Mouse (Mus musculus) stomach, embryonic 14.5 days (tissue): ENCODE results near the gene Ptpdc1. TPM values are rescaled to one million over a fixed set of nuclear protein-coding genes. Genes with fewer than 3 reads are reported as not detected.

Experiments used
- ATAC-seq: fragments of 200-750 bp; cut with Nextera tagmentation; 2 replicates; pipeline ENCODE4 v1.8.0; 2017; ENCODE audit warnings: low read depth, moderate TSS enrichment; ENCODE audit not compliant: insufficient number of reproducible peaks, insufficient read depth, low FRiP score
- H3K27ac ChIP-seq: fragments of 300-500 bp; sonication (generic); 2 replicates; pipeline ENCODE4 v1.5.1; 2014; ENCODE audit warnings: mild to moderate bottlenecking, low read length, moderate library complexity, mixed read lengths
- H3K27me3 ChIP-seq: fragments of 300-500 bp; sonication (generic); 2 replicates; pipeline ENCODE4 v1.6.1; 2014; ENCODE audit warnings: low read length, control low read depth, mixed read lengths; ENCODE audit not compliant: control insufficient read depth, insufficient read depth
- H3K36me3 ChIP-seq: fragments of 300-500 bp; sonication (generic); 2 replicates; pipeline ENCODE4 v1.6.1; 2014; ENCODE audit warnings: mild to moderate bottlenecking, control low read depth, low read length, moderate library complexity, mixed read lengths; ENCODE audit not compliant: control insufficient read depth, insufficient read depth
- H3K4me1 ChIP-seq: fragments of 300-500 bp; sonication (generic); 2 replicates; pipeline ENCODE4 v1.6.1; 2014; ENCODE audit warnings: low read length, control low read depth, mixed read lengths; ENCODE audit not compliant: control insufficient read depth, insufficient read depth
- H3K4me2 ChIP-seq: fragments of 300-500 bp; sonication (generic); replicated peaks from 2 replicates; pipeline ENCODE4 v1.6.1; 2014; ENCODE audit warnings: low read depth, low read length, control low read depth
- H3K4me3 ChIP-seq: fragments of 300-500 bp; sonication (generic); 2 replicates; pipeline ENCODE4 v1.5.1; 2014; ENCODE audit warnings: low read depth, low read length, control low read depth
- H3K9ac ChIP-seq: fragments of 300-500 bp; sonication (generic); replicated peaks from 2 replicates; pipeline ENCODE4 v1.6.1; 2014; ENCODE audit warnings: low read depth, mild to moderate bottlenecking, control low read depth, low read length, moderate library complexity, mixed read lengths
- H3K9me3 ChIP-seq: fragments of 300-500 bp; sonication (generic); 2 replicates; pipeline ENCODE4 v1.6.1; 2016; ENCODE audit warnings: low read depth, low read length, control low read depth; ENCODE audit not compliant: control insufficient read depth
- WGBS: fragments of 180-500 bp; shearing (Covaris S2); extraction: QIAGEN DNeasy Blood & Tissue Kit; methylation state at CpG from one replicate; pipeline ENCODE4 v1.1.7; 2014; 5-methylcytosine and 5-hydroxymethylcytosine counted together
- polyA plus RNA-seq: library from polyadenylated mRNA; unstranded; fragments of >200 nt; fragmentation: Nextera tagmentation; extraction: Ambion mirVana; gene quantifications from 2 replicates; pipeline ENCODE4 v1.2.1, GENCODE M21; 2014

The Ptpdc1 gene
- polyA plus RNA-seq, 1 experiment from 2014 or later: 15.1 TPM

DNA sequence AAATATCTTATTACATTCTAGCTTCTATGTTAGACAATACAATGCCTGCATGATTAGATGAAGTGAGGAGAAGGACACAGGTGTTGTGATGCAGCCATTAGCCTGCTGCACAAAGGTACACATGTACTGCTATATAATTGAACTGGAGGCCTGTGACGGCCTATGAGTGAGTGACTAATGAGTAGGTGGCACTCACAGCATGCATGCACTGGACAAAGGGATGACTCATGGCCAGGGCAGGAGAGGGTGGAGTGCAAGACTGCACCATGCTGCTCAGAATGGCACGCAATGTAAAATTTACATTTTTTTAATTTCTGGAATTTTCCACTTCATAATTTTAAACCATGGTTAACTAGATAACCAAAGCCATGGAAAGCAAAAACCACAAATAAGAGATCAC, 10.9 kb downstream of the Ptpdc1 start:
- H3K27ac ChIP-seq: no peak overlapping the region
- no peaks in the 10 kb centered on the region for H3K36me3 ChIP-seq
- no peaks in the 10 kb centered on the region for H3K4me1 ChIP-seq
- H3K4me2 ChIP-seq: no peak overlapping the region
- H3K27me3 ChIP-seq: no peaks in the 10 kb centered on the region
- WGBS: 93% methylated on average over 2 of the region's 2 CpGs
- no peak overlapping the region for H3K4me3 ChIP-seq
- H3K9me3 ChIP-seq: peaks cover 11% of the 10 kb centered on the region; the same call in 1 of the 2 replicates
- H3K9ac ChIP-seq: no peak overlapping the region
- no peak for ATAC-seq

DNA sequence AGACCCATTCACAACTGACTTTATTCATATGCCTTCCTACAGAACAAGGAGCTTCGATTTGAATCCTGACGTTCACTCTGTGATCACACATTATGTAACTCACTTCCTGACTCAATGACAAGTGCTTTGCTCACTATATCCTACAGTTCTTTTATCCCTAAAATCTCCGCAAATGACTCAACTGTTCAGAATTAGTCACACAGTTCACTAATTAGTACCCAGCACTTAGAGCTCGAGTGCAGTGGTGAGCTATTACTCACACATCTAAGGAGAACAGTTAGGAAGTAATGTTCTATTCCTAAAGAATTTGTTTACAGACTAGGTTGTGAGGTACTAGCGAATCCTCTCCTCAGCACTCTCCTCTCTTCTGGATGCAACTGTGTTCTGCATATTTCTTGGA, 16.4 kb downstream of the Ptpdc1 start:
- WGBS: 69% methylated on average over 5 of the region's 5 CpGs
- ATAC-seq: no peak
- no peak overlapping the region for H3K27ac ChIP-seq
- H3K9ac ChIP-seq: no peak overlapping the region
- H3K4me3 ChIP-seq: no peak overlapping the region
- H3K4me1 ChIP-seq: no peaks in the 10 kb centered on the region
- H3K9me3 ChIP-seq: no peaks in the 10 kb centered on the region; the same call in 1 of the 2 replicates
- no peak overlapping the region for H3K4me2 ChIP-seq
- H3K27me3 ChIP-seq: no peaks in the 10 kb centered on the region
- no peaks in the 10 kb centered on the region for H3K36me3 ChIP-seq

DNA sequence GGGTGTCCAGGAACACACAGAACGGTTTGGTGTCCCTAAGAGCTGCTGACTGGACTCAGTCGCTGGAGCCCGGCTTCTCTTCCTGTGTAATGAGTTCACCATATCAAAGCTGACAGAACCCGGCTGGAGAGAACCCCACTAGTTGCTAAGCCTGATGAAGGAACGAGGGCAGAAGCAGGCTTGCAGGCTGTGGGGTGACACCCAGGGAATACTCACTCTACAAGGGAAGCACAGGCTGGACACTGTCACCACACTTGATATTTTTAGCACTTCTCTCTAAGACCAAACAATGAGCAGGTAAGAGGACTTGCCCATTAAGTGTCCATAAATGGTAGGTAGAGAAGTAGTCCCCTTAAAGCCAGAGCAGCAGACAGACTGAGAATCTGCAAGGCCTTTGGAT, 20.9 kb downstream of the Ptpdc1 start:
- H3K4me3 ChIP-seq: no peak overlapping the region
- ATAC-seq: no peak
- H3K4me2 ChIP-seq: no peak overlapping the region
- 81% methylated on average over 5 of the region's 5 CpGs for WGBS
- no peaks in the 10 kb centered on the region for H3K27me3 ChIP-seq
- H3K4me1 ChIP-seq: no peaks in the 10 kb centered on the region
- H3K27ac ChIP-seq: no peak overlapping the region
- no peaks in the 10 kb centered on the region for H3K36me3 ChIP-seq
- H3K9ac ChIP-seq: no peak overlapping the region
- no peaks in the 10 kb centered on the region; the same call in 1 of the 2 replicates for H3K9me3 ChIP-seq

DNA sequence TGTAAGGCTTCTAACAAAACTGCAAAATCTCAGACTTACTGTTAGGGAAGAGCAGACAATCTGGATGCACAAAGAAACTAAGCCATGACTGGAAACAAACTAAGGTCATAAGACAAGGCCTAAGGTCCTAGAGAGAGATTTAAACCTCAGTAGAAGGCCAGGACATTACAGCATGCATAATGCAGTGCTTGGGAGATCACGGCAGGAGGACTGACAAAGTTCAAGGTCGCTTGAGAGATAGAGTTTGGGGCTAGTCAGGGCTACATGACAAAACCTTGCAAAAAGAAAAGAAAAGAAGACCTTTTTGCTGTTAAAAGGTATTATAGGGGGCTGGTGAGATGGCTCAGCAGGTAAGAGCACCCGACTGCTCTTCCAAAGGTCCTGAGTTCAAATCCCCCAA, 22.2 kb downstream of the Ptpdc1 start:
- ATAC-seq: no peak
- no peaks in the 10 kb centered on the region for H3K27me3 ChIP-seq
- H3K4me3 ChIP-seq: no peak overlapping the region
- no peaks in the 10 kb centered on the region for H3K4me1 ChIP-seq
- H3K4me2 ChIP-seq: no peak overlapping the region
- no peak overlapping the region for H3K27ac ChIP-seq
- H3K9me3 ChIP-seq: no peaks in the 10 kb centered on the region; the same call in 1 of the 2 replicates
- no peaks in the 10 kb centered on the region for H3K36me3 ChIP-seq
- 89% methylated on average over 3 of the region's 3 CpGs for WGBS
- H3K9ac ChIP-seq: no peak overlapping the region

DNA sequence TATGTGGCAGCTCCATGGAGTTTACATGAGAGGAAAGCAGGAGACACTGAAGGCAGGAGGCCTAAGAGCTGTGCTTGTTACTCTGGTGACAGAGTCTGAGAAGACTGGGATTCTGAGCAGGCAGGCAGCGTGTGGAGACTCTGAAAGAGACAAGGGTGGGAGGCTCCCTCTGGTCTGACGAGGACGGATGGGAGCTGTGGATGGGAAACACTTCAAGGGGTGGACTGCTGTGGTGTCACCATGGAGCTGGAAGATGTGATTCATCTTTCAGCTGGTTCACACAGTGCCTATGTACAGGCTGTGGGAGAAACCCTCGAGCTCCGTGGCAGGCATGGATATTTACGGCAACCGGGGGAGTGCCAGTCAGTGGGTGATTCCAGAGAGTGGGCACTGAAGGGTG, 30.9 kb downstream of the Ptpdc1 start:
- H3K4me3 ChIP-seq: no peak overlapping the region
- H3K36me3 ChIP-seq: no peaks in the 10 kb centered on the region
- no peaks in the 10 kb centered on the region for H3K9me3 ChIP-seq
- no peaks in the 10 kb centered on the region for H3K4me1 ChIP-seq
- H3K27me3 ChIP-seq: no peaks in the 10 kb centered on the region
- H3K9ac ChIP-seq: no peak overlapping the region
- no peak overlapping the region for H3K4me2 ChIP-seq
- ATAC-seq: no peak
- 64% methylated on average over 7 of the region's 7 CpGs for WGBS
- no peak overlapping the region for H3K27ac ChIP-seq

DNA sequence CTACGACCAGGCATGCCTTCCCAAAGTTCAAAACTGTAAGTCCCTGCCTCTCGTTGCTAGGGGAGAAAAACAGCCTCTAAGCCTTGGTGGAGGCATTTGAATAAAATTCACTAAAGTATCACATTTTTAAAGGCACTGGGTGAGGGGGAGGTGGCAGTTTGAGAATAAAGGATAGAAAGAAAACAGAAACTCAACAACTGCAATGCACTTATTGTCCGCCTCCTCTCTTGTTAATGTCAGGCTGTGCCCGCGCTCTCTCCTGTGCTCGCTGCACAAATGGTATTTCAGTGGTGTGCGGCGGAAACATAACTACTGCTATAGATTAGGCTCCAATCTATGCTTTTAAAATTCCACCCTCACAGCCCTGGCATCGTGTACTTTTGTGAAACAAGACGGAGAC, 31.4 kb downstream of the Ptpdc1 start:
- ATAC-seq: no peak
- Histone ChIP-seq H3K9me3 (no peaks in the 10 kb centered on the region), H3K27ac (no peak overlapping the region), H3K9ac (no peak overlapping the region), H3K27me3 (no peaks in the 10 kb centered on the region), H3K4me3 (no peak overlapping the region), H3K4me1 (no peaks in the 10 kb centered on the region), H3K4me2 (no peak overlapping the region), H3K36me3 (no peaks in the 10 kb centered on the region)
- WGBS: 78% methylated on average over 10 of the region's 10 CpGs

DNA sequence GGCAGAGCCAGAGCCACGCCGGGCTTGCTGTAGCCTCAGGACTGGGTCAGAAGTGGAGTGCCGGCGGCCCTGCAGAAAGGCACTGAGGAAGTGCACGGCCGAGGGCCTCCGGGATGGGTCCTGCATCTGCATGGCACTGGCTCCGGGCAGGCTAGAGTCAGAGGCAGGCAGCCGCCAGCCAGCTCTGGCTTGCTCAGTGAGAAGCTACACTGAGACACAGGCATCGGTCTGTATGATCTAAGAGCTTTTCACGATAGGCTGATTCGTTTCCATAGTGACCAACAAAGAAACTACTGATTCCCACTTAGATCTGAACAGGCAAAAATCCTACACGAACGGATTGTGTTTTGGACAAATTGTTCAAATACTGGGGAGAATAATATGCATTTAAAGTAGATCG, 32.3 kb downstream of the Ptpdc1 start:
- WGBS: 53% methylated on average over 15 of the region's 15 CpGs
- Histone ChIP-seq H3K27me3 (no peaks in the 10 kb centered on the region), H3K4me2 (no peak overlapping the region), H3K4me1 (no peaks in the 10 kb centered on the region), H3K4me3 (no peak overlapping the region), H3K27ac (no peak overlapping the region), H3K9me3 (no peaks in the 10 kb centered on the region), H3K9ac (no peak overlapping the region), H3K36me3 (no peaks in the 10 kb centered on the region)
- ATAC-seq: no peak

DNA sequence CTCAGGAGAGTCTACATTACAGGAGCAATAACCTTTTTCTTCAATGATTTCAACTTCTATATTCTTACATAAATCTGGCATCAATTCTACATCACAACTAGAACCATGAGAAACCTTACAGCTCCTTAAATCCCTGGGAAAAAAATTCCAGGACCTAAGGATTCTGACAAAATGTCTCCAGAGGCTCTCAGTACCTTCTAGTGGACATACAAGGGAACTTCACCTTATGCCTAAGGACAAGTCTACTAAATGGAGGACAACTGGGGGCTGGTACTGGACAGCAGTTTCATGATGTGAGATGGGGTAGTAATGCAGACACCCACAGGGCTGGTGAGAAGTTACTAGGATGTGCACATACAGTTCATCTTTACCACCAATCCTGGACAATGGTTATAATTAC, 34.7 kb downstream of the Ptpdc1 start:
- Histone ChIP-seq H3K9me3 (no peaks in the 10 kb centered on the region), H3K9ac (no peak overlapping the region), H3K4me2 (no peak overlapping the region), H3K27me3 (no peaks in the 10 kb centered on the region), H3K4me1 (no peaks in the 10 kb centered on the region), H3K27ac (no peak overlapping the region), H3K36me3 (peaks cover 5% of the 10 kb centered on the region; the same call in 1 of the 2 replicates), H3K4me3 (no peak overlapping the region)
- ATAC-seq: no peak

DNA sequence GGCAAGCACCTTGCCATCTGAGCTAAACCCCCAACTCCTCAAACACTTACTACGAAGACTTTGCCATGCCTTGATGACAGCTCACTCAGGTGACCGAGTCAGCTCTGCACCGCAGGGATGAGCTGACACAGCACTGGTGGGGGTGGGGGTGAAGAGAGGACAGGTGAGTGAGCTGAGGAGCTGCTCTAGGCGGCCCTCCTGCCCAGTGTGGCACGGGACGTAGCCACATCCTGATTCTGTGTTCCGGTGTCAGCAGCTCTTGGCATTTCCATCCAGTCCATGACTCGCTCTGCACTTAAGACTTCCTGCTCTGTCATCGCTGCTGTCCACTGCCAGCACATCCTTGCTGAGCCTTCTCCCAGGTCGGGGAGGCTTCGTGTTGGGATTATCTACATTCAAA, 38.1 kb downstream of the Ptpdc1 start:
- Histone ChIP-seq H3K27me3 (no peaks in the 10 kb centered on the region), H3K4me2 (no peak overlapping the region), H3K4me1 (no peaks in the 10 kb centered on the region), H3K9ac (no peak overlapping the region), H3K4me3 (no peak overlapping the region), H3K36me3 (peaks cover 5% of the 10 kb centered on the region; the same call in 1 of the 2 replicates), H3K9me3 (no peaks in the 10 kb centered on the region), H3K27ac (no peak overlapping the region)
- ATAC-seq: no peak
- WGBS: 83% methylated on average over 11 of the region's 11 CpGs
